Mouse (Mus musculus) cerebellum, adult 8-10 months (tissue): ENCODE results near the gene 4930435E12Rik.
"Not testable (repeated sequence)": the region's sequence is repeated elsewhere in the genome, so short reads cannot be mapped to it uniquely, and the experiment has no call there.

ENCODE experiments used
- DNase-seq: peaks from one replicate; pipeline ENCODE4 v3.0.0; 2022

Gene 4930435E12Rik

DNA sequence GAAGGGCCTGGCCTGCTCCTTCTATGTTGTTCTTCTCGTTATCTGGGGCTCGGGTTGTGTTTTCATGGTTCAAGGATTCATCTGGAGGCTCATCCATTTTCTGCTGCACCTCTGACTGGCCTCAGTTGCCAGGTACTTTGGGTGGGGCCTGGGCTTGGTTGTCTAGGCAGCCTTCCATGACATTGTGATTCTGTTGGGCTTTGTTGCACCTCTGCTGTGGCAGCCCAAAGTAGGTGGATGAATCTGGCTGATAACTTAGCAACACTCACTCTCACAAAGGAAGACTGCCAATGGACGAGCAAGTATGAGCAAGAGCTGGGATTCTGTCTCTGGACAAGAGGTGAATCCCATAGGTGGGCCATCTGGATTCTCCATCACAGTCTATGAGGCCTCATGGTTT is at the start of gene 4930435E12Rik:
TSS of gene 4930435E12Rik (minus strand) at position 101 of the 400 bp plus-strand sequence.
- DNase-seq = no peak

DNA sequence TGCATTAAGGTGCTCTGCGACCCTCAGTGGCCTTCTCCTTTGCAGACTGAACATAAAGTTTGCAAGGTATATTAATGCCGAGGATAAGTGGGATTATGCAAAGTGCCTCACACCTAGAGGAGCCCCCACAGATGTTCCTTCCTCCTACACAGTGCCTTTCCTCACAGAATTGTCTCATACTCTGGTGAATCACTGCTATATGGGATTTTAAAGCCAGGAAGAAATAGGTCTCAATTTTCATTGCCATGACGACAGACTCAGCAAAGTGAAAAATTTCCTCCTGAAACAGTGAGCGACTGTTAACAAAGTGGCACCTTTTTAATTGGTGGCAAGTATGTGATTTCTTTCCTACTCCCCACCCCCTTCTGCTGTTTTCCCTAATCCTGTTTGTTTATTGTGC is 45.9 kb upstream of the 4930435E12Rik start:
- DNase-seq = no peak

DNA sequence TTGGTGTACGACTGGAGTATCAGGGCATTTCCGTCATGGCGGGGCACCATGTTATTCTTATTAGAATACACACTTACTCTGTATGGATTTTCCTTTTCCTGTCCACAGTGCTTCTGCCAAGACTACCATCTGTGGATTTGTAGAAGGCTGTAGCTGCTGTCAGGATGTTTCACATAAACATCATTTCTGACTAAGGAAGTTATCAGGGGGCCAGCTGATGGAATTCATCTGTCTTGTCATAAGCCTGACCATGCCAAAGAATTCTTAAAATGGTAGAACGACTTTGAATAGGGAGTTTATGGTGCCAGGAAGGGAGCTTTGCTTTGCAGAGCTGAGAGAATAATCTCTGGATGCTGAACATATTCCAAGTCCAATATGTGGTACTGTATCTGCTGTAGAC is 44.7 kb upstream of the 4930435E12Rik start:
- DNase-seq = no peak

DNA sequence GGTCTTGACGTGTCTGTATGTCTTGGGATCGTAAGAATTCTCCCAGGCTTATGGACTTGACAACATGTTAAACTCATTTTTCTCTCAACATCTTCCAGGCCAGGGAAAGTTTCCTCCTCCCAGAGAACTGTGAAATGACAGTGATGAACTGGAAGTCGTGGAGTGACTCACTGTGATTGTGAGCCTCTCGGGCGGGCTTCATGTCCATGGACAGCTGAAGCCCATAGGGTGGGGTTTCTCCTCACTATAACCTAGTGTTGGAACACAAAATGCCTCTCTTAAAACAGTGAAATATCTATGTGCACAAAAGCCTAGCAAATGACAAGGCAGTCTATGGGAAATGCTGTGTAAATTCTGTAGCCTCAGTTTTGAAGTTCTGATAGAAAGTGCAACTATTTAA is 35.8 kb upstream of the 4930435E12Rik start:
- DNase-seq = no peak

DNA sequence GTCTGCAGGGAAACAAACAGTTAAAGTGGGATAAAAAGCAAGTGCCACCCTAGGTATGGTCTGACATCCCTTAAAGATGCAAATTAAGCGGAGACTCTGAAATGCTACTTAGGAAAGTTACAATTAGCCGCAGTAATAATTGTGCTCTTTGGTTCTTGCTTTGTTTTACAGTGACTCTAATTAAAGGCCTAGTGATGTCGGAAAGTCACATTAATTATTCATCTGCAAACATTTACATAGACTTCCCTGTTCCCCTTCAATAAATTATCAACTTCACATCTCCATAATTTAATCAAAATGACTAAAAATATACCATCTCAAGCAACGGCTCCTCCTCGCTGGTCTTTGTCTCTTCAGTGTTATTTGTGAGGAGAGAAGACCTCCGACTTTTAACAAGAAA is 32.0 kb upstream of the 4930435E12Rik start:
- DNase-seq = no peak

DNA sequence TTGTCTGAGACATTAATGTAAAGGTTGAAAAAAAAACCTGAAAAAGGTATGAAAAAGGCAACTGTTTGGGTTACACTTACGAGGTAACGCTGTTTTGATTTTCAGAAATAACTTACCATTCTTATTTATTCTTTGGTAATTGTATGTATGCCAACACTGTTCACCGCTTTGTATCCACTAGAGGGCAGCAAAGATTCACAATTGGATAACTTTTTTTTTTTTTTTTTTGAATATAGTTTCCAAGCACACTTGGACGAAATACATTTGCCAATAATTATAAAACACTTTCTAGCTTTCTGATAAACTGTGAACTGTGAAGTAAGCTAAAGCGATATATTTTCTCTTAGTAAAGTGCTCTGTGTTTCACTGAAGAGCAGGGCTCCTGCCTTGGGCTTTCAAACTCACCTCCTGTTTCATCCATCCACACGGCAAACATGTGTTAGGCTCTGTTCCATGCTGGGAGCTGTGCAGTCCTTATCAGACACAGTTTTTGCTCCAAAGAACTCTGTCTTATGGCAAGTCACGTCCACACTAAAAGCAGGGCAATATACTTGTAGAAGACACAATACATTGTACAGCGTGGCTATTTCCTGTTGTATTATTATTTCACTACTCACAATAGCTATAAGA is 29.7 kb upstream of the 4930435E12Rik start:
- DNase-seq = no peak

DNA sequence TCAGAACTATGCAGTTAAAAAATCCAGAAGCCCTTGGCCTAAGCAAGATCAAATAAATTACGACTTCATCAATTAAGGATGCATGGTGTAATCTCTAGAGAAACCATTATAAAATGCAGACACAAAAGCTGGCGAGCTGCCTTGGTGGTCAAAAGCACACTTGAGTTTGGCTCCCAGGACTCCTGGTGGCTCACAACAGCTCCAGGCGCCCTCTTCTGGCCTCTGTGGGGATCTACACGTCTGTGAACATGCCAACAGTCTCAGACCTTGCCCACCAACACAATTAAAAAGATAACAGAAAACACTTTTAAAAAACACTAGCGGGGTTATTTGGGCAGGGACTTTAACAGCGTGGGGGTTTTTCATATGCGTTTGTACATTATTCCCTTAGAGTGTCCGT is 16.0 kb downstream of the 4930435E12Rik start:
- peak; percentile 10 for DNase-seq

DNA sequence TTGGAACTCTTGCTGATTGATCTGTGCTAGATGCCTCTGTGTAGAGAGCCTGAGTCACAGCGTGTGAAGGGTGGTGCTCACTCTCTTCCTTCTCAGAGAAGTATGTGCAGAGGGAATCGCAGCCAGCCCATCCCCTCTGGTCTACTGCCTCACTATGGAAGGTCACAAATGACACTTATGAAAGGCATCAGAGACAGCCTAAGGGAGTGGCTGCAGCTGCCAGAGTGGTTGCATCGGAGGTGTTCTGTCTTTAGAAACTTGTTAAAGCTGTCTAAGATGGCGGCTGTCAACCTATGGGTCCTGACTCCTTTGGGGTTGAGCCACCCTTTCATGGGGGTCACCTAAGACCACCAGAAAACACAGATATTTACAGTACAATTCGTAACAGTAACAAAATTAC is 18.4 kb downstream of the 4930435E12Rik start:
- no peak for DNase-seq

DNA sequence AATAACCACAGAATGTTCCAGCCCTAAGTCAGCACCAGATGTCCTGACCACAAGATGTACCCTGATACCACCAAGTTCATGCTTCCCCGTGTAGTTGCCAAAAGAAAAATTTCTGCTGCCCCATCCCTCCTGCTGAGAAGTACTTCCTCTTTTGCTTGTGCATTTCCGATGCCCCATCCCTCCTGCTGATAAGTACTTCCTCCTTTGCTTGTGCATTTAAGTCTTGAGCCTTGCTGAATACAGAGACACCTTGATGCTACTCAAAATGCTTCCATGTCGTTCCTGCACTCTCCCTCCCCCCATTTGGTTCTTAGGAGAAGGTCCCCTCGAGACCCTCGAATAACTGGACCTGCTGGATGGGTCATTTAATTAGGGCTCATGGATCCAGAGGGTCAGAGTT is 20.8 kb downstream of the 4930435E12Rik start:
- DNase-seq = not testable (repeated sequence)

DNA sequence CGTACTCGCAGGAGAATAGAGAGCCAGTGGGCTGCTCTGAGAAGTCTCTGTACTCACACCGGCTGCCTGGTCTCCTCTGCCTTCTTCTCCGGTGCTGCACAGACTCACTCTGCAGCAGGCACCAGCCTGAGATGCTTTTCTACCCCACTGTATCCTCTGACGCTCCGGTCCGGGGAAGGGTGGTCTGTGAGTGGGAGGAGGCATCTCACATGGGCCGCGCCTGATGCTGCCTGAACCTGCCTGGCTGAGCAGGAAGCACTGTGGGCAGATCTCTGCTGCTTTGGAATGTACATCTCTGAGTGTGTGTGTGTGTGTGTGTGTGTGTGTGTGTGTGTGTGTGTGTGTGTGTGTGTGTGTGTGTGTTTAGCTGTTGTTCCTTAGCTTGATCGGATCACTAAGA is 28.5 kb downstream of the 4930435E12Rik start, which contains the start of gene Upk1b:
TSS of gene Upk1b (minus strand) at position 238 of the 400 bp plus-strand sequence.
- DNase-seq = no peak

DNA sequence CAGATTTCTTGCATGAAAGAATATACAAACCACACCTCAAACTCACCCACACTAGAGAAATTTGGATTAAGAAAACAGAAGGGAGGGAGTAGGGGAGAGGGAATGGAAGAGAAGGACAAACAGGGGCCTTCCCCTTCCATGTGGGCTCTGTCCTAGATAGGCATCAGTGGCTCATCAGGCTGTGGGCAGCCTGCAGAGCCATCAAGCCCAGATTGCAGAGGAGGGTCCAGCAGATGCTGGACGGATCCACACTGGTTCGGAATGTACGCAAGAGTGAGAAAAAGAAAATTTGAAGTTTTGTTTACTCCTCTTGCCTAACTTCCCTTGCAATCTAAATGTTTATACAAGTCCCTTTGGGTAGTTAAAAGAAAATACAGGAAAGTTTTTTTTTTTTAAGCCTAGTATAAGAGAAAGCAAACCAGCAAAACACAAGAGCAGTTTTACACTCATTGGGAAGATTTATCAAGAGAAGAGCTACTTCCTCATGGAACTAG is 29.5 kb downstream of the 4930435E12Rik start:
- no peak for DNase-seq

DNA sequence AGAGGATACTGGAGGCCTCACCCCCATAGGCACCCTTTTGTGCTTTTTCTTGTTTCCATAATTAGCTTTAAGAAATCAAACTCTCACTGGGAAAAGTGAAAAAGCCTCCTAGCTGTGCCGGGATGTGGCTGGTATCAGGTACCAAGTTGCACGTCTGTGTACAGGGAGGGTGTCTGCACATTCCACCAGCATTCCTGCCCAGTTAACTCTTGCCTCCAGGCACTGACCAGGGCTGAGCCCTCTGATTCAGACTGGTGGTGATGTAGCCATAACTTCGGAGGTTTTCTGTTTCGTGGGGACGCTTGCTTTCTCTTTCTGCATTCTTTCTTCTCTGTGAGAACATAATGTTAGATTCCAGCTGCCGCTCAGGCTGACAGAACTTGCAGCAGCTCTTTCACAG is 35.4 kb downstream of the 4930435E12Rik start:
- no peak for DNase-seq

DNA sequence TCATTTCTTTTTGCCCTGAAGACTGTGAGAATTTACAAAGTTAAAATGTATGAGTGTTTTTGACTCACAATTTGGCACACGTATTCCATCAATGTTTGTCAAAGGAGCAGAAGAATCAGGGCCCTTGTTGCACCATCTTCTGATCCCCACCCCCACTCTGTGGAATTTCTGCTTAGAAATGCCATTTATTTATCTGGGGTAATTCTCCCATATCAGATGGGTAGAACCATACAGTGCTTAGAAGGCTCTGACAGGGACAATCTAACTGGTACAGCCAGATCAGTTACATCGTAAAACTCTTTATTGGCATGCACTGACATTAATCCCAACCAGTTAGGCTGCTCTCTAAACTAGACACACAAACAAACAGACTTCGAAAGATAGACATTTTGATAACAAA is 38.6 kb downstream of the 4930435E12Rik start:
- DNase-seq = no peak

DNA sequence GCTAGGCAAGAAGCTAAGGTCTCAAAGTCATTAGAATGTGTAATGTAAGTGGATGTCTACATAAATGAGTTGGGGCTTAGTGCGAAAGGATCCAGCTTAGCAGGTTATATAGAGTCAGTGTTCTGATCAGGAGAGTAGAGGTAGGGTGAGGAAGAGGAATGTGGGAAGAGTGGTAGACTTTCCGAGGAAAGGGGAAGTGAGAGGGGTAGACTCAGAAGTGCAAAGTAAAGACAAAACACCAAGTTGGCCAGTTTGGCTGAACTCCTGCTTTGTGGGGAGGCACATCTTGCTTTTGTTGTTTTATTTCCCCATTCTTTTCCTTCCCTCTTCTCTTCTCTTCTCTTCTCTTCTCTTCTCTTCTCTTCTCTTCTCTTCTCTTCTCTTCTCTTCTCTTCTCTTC is 39.5 kb downstream of the 4930435E12Rik start:
- DNase-seq = no peak

DNA sequence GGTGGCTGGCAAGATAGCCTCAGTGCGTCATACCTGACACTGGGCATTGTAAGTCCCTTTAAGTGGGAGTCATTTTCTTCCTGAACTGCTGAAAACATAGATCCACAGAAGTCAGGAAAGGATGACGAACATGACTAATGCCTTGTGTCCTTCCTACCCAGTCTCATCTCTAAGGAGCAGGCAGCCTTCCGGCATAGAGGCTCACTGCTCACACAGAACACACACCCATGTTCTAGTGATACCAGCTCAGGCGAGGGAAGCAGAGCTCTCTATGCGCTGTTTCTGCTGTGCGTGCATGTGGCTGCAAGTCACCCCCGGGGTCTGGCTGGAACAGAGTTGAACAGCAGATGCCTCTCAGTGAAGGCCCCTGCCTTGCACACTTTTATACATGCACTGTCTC is 43.2 kb downstream of the 4930435E12Rik start:
- DNase-seq = no peak

DNA sequence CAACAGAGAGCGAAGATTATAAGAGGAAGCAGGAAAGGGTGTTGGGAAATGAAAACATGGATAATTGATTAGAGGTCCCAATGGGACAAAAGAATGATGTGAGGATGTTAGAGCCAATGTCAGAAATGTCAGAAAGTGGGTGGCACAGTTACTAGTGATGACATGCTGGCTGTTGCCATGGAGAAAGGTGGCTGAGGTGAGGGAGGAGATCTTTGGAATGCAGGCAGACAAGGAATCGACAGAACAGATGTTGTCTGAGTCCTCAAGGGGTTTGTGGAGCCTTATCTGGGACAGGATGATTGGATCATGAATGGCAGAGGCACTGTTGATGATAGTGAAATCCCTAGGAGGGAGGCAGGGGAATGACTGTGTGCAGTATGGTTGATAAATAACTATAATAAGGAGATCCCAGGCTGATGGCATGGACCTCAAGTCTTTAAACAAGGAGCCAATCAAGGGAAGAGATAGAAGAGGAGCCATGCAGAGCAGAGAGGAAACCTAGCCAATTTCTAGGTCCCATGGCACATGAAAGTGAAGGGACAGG is 46.0 kb downstream of the 4930435E12Rik start:
- DNase-seq = no peak

DNA sequence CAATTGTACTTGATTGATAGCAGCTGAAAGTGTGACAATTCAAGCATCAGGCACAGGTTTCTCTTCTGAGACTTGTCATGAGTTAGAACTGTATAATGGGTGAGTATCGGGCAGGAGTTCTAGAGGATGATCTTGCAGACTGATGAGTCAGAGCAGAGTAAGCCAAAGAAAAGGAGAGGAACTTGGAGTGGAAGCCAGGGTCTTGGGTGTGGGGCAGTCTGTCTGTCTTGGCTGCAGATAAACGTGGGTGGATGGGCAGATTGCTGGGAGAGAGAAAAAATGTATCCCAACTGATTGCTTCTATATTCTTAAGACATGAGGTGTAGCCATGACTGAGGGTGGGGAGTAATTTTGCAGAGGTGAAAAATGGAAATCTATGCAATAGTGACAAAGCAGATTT is 46.6 kb downstream of the 4930435E12Rik start:
- DNase-seq = no peak

DNA sequence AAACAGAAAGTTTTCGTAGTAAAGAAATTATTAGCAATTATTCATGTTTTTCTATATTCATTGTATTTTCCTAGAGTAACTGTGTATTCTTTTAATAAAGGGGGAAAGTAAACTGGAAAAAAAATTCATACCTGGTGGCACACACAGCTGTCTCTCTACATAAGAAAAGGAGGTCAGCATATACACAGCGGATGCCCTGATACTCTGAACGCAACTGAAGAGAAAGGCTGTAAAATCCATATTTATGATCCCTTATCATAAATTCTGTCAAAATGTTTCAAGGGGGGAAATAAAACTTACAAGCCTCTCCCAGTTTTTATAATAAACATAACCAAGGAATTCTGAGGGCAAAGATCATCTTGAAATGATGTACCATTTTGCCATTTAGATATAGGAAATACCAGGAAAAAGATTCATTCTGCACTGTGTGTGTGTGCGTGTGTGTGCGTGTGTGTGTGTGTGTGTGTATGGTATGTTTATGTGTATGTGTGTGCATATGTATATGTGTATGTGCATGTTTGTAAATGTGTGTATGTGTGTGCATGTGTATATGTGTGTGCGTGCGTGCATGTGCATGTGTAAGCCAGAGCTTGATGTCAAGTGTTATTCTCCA is 47.5 kb downstream of the 4930435E12Rik start:
- no peak for DNase-seq

DNA sequence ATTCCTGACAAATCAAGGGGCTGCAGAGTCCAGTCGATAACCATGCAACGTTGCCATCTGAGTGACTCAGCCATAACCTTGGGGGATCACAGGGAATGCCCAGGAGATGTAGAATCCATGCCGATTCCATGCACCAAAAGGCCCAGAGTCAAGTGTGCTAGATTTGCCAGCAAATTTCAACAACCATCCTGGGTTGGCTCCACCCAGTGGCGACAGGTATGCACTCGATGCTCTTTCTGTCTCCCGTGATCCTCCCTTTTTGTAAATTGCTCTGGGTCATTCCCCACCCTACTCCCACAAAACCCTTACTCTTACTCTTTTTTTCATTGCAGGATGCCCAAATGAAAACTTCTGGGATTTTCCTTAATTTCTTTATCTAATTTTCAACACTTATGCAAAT is 52.2 kb downstream of the 4930435E12Rik start:
- no peak for DNase-seq

DNA sequence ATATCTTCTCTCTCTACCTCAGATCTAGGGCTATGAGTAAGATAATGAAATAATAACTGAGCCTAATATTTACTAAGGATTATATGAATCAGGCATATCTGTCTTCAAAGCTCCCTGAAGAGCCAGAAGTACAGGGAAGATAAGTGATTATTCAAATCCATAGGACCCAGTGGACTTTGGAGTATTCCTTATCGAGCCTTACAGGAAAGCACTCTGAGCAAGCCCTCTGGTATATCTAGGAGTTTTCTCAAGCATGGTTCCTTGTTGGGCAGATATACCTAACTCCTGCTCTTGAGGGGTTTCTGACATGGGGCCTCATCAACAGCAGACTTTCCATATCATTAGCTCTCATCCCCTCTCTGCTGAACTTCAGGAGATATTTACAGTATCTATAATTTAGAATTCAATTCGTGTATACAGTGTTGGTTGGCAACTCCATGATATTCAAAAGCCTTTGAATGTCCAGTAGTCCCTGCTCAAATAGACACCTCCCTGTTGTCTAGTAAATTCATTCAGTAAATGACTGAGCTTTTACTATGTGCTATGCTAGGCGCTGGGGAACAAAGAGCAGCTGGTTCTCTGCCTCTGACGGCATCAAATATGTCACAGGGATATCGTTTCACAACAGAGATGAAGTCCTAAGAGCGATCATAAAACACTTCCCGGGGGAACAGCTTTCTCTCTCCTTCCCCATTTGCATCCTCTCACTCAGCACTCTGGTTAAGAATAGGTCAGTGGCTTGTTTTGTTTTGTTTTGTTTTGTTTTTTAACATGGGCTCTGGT is 53.4 kb downstream of the 4930435E12Rik start:
- no peak for DNase-seq

DNA sequence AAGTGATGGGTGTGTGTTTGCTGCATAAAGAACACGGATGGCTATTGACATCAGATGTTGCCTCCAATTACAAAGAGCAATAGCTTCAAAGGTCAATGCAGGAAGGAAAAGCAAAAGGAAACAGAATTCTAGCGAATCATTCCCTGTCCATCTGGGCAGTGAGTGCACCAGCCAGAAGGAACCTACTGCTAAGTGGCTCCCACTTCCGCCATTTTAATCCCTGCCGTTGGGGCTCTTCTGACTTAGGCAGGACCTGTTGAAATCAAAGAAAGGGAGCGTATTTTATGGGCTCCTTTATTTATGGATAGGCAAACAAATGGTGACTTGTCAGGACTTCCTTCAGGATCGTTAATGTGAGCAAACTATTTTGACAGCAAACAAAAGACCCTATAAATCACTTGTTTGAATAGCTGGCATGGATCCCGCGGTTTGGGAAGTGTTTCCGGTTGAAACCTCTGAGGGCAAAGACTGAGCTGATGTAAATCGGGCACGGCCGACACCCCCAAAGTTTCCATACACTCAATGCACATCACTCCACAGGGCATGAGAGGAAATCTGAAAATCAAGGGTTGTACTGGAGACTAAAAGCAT is 55.5 kb downstream of the 4930435E12Rik start:
- DNase-seq = no peak

DNA sequence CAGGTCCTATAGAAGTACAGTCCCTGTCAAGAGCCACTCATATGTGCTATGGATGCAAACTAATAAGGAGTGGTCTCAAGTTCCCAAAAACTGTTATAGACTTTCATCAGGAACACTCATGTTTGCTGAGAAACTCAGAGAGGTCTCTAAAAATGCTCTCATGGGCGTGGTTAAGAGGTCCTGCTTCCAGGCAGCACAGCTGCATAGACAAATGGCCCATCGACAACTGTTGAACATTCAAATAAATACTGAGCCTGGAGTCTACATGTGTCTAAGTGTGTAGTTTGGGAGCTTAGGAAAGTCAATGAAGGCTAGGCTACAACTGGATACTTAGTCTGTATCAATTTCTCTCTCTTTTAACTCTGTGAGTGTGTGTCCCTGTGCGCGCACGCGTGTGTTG is 57.4 kb downstream of the 4930435E12Rik start:
- no peak for DNase-seq

DNA sequence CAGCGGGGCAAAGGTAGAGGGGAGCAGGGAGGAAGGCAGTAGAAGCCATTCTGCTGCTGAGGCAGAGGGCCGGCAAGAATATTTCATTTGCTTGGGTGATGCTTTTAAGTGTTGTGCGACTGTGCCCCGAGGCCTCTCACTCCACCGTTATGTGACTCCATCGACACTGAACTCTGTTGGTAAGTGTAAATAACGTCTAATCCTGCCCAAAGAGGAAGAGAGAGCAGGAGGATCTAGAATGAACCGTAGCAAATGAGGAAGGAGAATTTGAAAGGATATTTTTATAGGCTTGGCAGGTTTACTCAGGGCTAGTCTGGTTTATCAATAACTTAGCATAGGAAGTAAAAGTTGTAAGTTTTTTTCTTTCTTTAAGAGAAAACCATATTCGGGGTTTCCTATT is 59.0 kb downstream of the 4930435E12Rik start:
- DNase-seq = no peak
